Mouse (Mus musculus) liver, embryonic 15.5 days (tissue): ENCODE results near the gene Anapc11. TPM values are rescaled to one million over a fixed set of nuclear protein-coding genes. Genes with fewer than 3 reads are reported as not detected.
A peak's percentile ranks its signal among the peaks of the same experiment; 100 is the strongest.

Experiments
- ATAC-seq: fragments of 200-750 bp; cut with Nextera tagmentation; 2 replicates; pipeline ENCODE4 v1.8.0; 2017; ENCODE audit warnings: moderate number of reproducible peaks, mild to moderate bottlenecking, moderate library complexity; ENCODE audit not compliant: insufficient read depth
- H3K27ac ChIP-seq: fragments of 300-500 bp; sonication (generic); replicated peaks from 2 replicates; pipeline ENCODE4 v1.5.1; 2015; ENCODE audit warnings: mild to moderate bottlenecking, inconsistent platforms
- H3K27me3 ChIP-seq: fragments of 300-500 bp; sonication (generic); 2 replicates; pipeline ENCODE4 v1.6.1; 2015; ENCODE audit warnings: mild to moderate bottlenecking, inconsistent platforms
- H3K36me3 ChIP-seq: fragments of 300-500 bp; sonication (generic); replicated peaks from 2 replicates; pipeline ENCODE4 v1.6.1; 2015; ENCODE audit warnings: moderate library complexity, mild to moderate bottlenecking, inconsistent platforms
- H3K4me1 ChIP-seq: fragments of 300-500 bp; sonication (generic); replicated peaks from 2 replicates; pipeline ENCODE4 v1.6.1; 2015; ENCODE audit warnings: inconsistent platforms
- H3K4me2 ChIP-seq: fragments of 300-500 bp; sonication (generic); 2 replicates; pipeline ENCODE4 v1.6.1; 2015; ENCODE audit warnings: moderate library complexity, mild to moderate bottlenecking, inconsistent platforms
- H3K4me3 ChIP-seq: fragments of 300-500 bp; sonication (generic); replicated peaks from 2 replicates; pipeline ENCODE4 v1.5.1; 2015; ENCODE audit warnings: mild to moderate bottlenecking, inconsistent platforms
- H3K9ac ChIP-seq: fragments of 300-500 bp; sonication (generic); 2 replicates; pipeline ENCODE4 v1.6.1; 2015; ENCODE audit warnings: moderate library complexity, mild to moderate bottlenecking, inconsistent platforms
- H3K9me3 ChIP-seq: fragments of 300-500 bp; sonication (generic); replicated peaks from 2 replicates; pipeline ENCODE4 v1.6.1; 2016; ENCODE audit warnings: inconsistent platforms
- WGBS: fragments of 180-500 bp; shearing (Covaris S2); methylation state at CpG from one replicate; pipeline ENCODE4 v1.1.7; 2015; ENCODE audit warnings: mixed read lengths; ENCODE audit not compliant: insufficient replicate concordance; 5-methylcytosine and 5-hydroxymethylcytosine counted together
- polyA plus RNA-seq: library from polyadenylated mRNA; unstranded; fragments of >200 nt; fragmentation: Nextera tagmentation; extraction: Ambion mirVana; gene quantifications from 2 replicates; pipeline ENCODE4 v1.2.1, GENCODE M21; 2015

Anapc11 gene
- polyA plus RNA-seq, 1 experiment from 2014 or later: 76.2 TPM

DNA sequence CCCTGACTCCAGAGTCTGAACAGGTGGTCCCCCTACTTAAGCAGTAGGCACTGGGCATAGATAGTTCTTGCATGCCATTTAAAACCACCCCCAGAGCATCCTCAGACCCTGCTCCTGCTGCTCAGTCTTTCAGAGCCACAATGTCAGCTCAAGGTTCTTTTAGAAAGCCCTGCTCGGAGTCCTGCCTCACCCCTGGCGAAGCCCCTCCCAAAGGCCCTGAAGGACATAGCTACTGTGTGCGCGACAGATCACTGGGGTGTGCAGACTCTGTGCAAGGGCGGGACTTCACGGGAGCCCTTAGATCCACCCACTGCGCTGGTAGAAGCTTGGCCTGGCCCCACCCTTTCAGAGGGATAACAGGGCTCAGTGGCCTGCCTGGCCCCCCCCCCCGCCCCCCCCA, 11.0 kb downstream of the Anapc11 start:
- H3K9me3 ChIP-seq: no peaks in the 10 kb centered on the region
- H3K4me3 ChIP-seq: peak overlapping the region; percentile 38; the same call in 1 of the 2 replicates
- no peak overlapping the region for H3K27ac ChIP-seq
- ATAC-seq: peak; percentile 45; the same call in 1 of the 2 replicates
- peaks cover 18% of the 10 kb centered on the region for H3K27me3 ChIP-seq
- H3K4me2 ChIP-seq: peak overlapping the region; percentile 60
- H3K4me1 ChIP-seq: peaks cover 33% of the 10 kb centered on the region
- H3K36me3 ChIP-seq: peaks cover 62% of the 10 kb centered on the region
- peak overlapping the region; percentile 26; the same call in 1 of the 2 replicates for H3K9ac ChIP-seq
- WGBS: 25% methylated on average over 8 of the region's 8 CpGs

DNA sequence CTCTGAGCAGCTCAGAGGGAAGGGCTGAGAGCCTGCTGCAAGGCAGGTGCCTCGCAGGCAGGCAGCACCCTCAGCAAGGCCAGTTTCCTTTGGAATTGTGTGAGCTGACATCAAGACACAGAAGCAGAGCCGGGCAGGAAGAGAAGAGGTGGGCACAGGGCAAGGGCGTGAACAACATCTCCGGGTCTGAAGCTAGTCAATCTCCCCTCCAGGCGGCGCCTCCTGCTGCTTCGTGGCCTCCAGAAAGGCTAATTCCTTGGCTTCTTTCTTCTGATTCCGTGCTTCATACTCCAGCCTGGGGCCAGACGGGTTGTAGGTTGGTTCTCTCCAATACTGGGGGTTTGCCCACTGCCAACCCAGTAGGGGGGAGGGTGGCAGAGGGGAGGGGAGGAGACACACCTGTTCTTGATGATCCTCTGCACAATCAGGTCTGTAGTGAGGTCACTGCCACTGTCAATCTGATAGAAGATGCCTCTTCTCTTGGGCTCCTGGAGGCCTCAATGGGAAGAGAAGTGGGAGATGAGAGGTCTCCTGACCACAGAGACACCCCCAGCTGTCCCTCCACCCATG, 12.3 kb downstream of the Anapc11 start:
- Histone ChIP-seq H3K36me3 (peaks cover 62% of the 10 kb centered on the region), H3K27me3 (peaks cover 18% of the 10 kb centered on the region), H3K9me3 (no peaks in the 10 kb centered on the region), H3K9ac (no peak overlapping the region), H3K4me3 (no peak overlapping the region), H3K4me1 (peaks cover 35% of the 10 kb centered on the region), H3K4me2 (no peak overlapping the region), H3K27ac (no peak overlapping the region)
- WGBS: 75% methylated on average over 9 of the region's 9 CpGs
- ATAC-seq: no peak

DNA sequence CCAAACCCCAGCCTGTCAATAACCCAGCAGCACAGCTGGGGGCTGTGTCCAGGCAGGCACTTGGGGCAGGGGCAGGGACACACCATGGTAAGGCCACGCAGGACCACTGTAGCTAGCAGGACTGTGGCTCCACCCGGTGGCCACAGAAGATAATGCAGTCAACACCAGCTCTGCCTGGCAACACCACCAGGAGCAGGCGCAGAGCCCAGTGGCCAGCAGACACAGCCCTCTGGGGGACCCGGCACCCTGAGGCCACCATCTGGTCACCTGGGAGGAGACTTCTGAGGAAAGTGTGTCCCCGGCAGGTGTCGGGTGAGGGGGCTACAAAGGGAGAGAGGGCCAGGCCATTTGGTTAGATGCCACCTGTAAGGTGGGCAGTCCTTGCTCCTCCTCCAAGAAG, 14.5 kb downstream of the Anapc11 start:
- WGBS: 40% methylated on average over 6 of the region's 6 CpGs
- Histone ChIP-seq H3K4me2 (no peak overlapping the region), H3K27me3 (peaks cover 12% of the 10 kb centered on the region), H3K4me3 (no peak overlapping the region), H3K36me3 (peaks cover 60% of the 10 kb centered on the region), H3K9ac (no peak overlapping the region), H3K27ac (no peak overlapping the region), H3K4me1 (peaks cover 53% of the 10 kb centered on the region), H3K9me3 (no peaks in the 10 kb centered on the region)
- ATAC-seq: no peak

DNA sequence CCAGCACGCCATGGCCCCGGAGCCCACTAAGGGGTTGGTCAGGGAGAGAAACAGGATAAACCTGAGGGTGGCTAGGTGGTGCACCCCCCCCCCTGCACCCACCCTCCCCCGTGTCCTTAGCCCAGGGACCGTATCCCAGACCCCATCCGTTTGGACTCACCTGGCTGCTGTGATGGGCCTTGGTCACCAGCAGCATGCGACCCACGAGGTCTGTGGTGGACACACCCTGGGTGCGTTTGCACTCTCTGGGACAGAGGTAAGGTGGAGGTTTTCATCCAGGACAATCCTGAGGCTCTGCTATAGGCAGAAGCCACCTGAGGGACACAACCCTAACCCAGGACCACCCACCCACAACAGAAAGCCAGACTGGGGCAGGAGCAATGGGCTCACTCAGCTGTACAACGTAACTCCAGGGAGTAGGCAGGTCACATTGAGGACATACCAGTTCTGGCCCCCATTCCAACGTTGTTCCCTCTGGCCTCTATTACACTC, 15.3 kb downstream of the Anapc11 start:
- peaks cover 6% of the 10 kb centered on the region for H3K27me3 ChIP-seq
- no peak overlapping the region for H3K4me3 ChIP-seq
- H3K9me3 ChIP-seq: no peaks in the 10 kb centered on the region
- H3K36me3 ChIP-seq: peaks cover 67% of the 10 kb centered on the region
- ATAC-seq: no peak
- no peak overlapping the region for H3K4me2 ChIP-seq
- H3K27ac ChIP-seq: no peak overlapping the region
- H3K4me1 ChIP-seq: peaks cover 56% of the 10 kb centered on the region
- no peak overlapping the region for H3K9ac ChIP-seq
- WGBS: 87% methylated on average over 10 of the region's 10 CpGs

DNA sequence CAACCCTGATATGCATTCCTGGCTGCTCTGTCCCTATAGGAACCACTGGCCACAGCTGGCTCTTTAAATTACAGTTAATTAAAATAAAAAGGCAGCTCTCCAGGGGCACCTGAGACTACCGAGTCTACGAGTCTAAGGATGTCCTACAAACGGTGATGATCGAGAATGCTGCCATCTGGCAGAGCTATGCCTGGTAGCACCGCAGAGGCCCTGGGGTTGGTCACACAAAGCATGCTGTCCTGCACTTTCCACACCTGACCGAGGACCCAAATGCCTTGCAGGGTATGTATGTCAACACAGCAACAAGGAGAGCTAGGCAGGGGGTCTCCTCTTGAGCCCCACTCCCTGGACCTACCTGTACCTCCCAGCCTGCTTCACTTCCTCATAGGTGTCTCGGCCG, 15.8 kb downstream of the Anapc11 start:
- H3K4me3 ChIP-seq: no peak overlapping the region
- 79% methylated on average over 8 of the region's 8 CpGs for WGBS
- H3K9me3 ChIP-seq: no peaks in the 10 kb centered on the region
- peaks cover 56% of the 10 kb centered on the region for H3K4me1 ChIP-seq
- no peak overlapping the region for H3K9ac ChIP-seq
- H3K27ac ChIP-seq: no peak overlapping the region
- no peak for ATAC-seq
- no peak overlapping the region for H3K4me2 ChIP-seq
- peaks cover 71% of the 10 kb centered on the region for H3K36me3 ChIP-seq
- H3K27me3 ChIP-seq: peaks cover 2% of the 10 kb centered on the region

GRCm38 (mm10) chr11:120615167-120615566, 16.9 kb downstream of the Anapc11 start:
- WGBS: 82% methylated on average over 6 of the region's 6 CpGs
- Histone ChIP-seq H3K9ac (no peak overlapping the region), H3K27ac (no peak overlapping the region), H3K27me3 (no peaks in the 10 kb centered on the region), H3K9me3 (no peaks in the 10 kb centered on the region), H3K4me1 (peaks cover 50% of the 10 kb centered on the region), H3K4me3 (no peak overlapping the region), H3K36me3 (peaks cover 79% of the 10 kb centered on the region), H3K4me2 (peak overlapping the region; percentile 90; the same call in 1 of the 2 replicates)
- ATAC-seq: no peak

DNA sequence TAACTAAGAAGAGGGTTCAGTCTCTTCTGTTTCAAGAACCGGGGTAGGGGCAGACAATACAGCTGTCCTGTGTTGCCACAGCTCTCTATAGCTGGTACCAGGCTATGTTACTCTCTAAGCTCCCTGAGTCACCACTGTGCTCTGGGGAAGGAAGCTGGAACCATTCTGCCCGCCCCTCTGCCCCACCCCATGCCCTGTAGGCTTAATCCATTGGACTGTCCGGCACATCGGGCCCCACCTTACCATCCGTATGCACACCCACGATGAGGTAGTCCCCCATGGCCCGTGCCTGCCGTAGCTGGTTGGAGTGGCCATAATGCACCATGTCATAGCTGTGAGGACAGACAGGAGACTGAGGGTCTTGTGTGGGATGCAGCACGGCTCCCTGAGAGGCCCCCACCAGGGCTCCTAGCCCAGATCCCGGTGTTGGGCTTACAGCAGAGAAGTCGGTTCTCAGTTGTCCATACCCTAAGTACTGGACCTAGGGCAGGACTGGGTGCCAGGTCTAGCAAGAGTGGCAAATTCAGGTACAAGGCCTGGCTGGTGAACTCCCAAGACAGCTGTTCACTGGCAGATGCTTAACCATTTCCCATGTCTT, 17.5 kb downstream of the Anapc11 start:
- Histone ChIP-seq H3K4me2 (peak overlapping the region; percentile 90), H3K27ac (peak overlapping the region; percentile 88; the same call in 1 of the 2 replicates), H3K36me3 (peaks cover 79% of the 10 kb centered on the region), H3K9ac (peak overlapping the region; percentile 27; the same call in 1 of the 2 replicates), H3K27me3 (no peaks in the 10 kb centered on the region), H3K4me3 (peak overlapping the region; percentile 91; the same call in 1 of the 2 replicates), H3K9me3 (no peaks in the 10 kb centered on the region), H3K4me1 (peaks cover 50% of the 10 kb centered on the region)
- 78% methylated on average over 11 of the region's 11 CpGs for WGBS
- ATAC-seq: no peak

- Histone ChIP-seq H3K4me1 (peaks cover 50% of the 10 kb centered on the region), H3K9me3 (no peaks in the 10 kb centered on the region), H3K9ac (peak overlapping the region; percentile 78), H3K36me3 (peaks cover 79% of the 10 kb centered on the region), H3K27ac (peak overlapping the region; percentile 88), H3K4me2 (peak overlapping the region; percentile 90), H3K4me3 (peak overlapping the region; percentile 91), H3K27me3 (no peaks in the 10 kb centered on the region)
- WGBS: 31% methylated on average over 4 of the region's 4 CpGs
- ATAC-seq: peak; percentile 5; the same call in 1 of the 2 replicates
Observed at GRCm38 (mm10) chr11:120616617-120617294, 18.5 kb downstream of the Anapc11 start.

- Histone ChIP-seq H3K4me2 (peak within 1 kb of the TSS; percentile 90), H3K9ac (peak within 1 kb of the TSS; percentile 78), H3K36me3 (peaks cover 79% of the 10 kb centered on the region), H3K27ac (peak within 1 kb of the TSS; percentile 88), H3K9me3 (no peaks in the 10 kb centered on the region), H3K27me3 (no peaks in the 10 kb centered on the region), H3K4me3 (peak within 1 kb of the TSS; percentile 91), H3K4me1 (peaks cover 52% of the 10 kb centered on the region)
- ATAC-seq: peak; percentile 94
- under 1% methylated on average over 56 of the region's 56 CpGs for WGBS
Observed at GRCm38 (mm10) chr11:120617519-120618112, 19.4 kb downstream of the Anapc11 start, which contains the start of gene Pcyt2. Gene Pcyt2 (minus strand): TSS chr11:120617936.

DNA sequence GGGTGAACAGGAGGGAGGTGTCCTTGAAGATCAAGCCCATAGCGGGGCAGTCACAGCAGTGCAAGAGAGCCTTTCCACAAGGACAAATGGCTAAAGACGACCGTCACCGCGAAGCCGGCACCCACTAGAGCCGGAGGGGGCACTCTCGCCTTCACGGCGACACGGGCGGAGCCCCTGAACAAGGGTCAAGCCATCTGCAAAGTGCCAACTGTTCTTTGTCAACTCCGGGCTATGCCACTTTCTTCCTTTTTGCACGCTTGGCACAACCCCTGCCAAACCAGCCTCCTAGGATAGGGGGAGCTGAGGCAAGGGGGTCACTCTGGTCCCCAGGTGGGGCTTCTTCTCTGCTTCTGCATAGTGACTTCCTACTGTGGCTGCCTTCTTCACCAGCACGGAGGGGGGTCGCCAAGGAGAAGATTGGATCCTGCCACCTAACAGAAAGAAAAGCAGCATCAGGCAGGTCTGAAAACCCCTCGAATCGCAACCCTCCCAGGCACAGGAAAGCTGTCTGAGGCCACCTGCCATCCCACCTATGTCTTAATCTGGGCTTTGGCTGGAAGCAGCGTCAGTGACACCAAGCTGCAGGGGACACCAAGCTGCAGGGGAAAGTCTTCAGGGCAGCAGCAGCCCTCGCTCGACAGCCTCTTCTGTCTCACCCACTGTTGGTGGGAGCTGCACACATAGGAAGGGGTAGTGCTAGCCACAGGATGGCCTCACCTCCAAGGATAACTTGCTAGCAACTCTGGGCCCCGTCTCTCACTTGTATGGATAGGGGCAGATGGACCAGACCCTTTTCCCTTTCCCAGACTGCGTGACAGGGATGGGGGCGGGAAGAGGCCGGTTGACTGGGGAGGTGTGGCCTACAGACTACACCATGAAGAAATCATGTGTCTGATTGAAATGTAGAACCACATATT, 20.7 kb downstream of the Anapc11 start:
- Histone ChIP-seq H3K36me3 (peaks cover 79% of the 10 kb centered on the region), H3K4me2 (peak overlapping the region; percentile 90), H3K4me3 (no peak overlapping the region), H3K9me3 (no peaks in the 10 kb centered on the region), H3K27me3 (no peaks in the 10 kb centered on the region), H3K27ac (peak overlapping the region; percentile 88), H3K9ac (peak overlapping the region; percentile 34; the same call in 1 of the 2 replicates), H3K4me1 (peaks cover 56% of the 10 kb centered on the region)
- 90% methylated on average over 25 of the region's 25 CpGs for WGBS
- ATAC-seq: no peak
